Mouse (Mus musculus) frontal cortex, adult (tissue): Measurements from ENCODE around the gene Marveld1.

Experiments used
- ATAC-seq: cut with Nextera tagmentation; 2 replicates; pipeline ENCODE4 v1.9.2; 2017; ENCODE audit warnings: mild to moderate bottlenecking, moderate library complexity, mixed read lengths; ENCODE audit not compliant: low TSS enrichment

Gene Marveld1

DNA sequence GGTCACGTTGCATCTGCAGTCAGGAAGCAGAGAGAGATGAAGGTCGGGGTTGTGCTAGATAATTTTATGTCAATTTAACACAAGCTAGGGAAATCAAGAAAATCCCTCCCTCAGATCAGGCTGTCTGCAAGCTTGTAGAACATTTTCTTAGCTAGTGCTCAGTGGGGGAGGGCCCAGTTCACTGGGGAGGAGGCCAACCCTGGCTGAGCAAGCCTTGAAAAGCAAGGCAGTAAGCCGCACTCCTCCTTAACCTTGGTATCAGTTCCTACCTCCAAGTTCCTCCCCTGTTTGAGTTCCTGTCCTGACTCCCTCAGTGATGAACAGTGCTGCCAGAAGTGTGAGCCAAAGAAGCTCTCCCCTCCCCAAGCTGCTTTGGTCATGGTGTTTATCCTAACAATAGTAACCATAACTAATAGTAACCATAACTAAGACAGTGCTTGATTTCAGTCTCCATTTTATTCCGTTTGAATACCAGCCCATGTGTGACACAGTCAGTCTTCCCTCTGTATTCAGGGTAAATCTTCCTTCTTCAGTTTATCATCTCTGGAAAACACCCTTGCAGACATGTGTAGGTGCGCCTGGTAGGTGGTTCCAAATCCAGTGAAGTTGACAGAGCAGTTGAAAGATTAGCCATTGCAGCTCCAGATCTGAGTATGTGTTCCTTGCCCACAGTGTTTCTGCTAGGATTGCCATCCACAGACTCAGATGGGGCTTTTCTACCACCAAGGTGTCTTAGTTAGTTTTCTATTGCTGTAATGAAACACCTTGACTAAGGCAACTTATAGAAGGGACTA, 7.3 kb upstream of the Marveld1 start:
- ATAC-seq = peak; percentile 73

DNA sequence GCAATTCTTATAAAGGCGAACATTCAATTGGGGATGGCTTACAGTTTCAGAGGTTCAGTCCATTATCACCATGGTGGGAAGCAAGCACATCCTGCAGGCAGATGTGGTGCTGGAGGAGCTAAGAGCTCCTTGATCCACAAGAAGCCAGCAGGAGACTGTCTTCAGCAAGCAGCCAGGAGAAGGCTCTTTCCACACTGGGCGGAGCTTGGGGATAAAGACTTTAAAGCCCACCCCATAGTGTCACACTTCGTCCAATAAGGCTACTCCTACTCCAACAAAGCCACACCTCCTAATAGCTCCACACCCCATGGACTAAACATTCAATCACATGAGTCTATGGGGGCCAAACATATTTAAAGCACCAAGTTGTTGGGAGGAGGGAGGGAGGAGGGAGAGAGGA, 5.2 kb upstream of the Marveld1 start:
- ATAC-seq = no peak

GRCm38 (mm10) chr19:42142757-42143156, 4.4 kb upstream of the Marveld1 start:
- no peak for ATAC-seq

GRCm38 (mm10) chr19:42144067-42144466, 3.1 kb upstream of the Marveld1 start:
- ATAC-seq = no peak

- ATAC-seq = peak; percentile 24; the same call in 1 of the 2 replicates
These were observed 2.5 kb upstream of the Marveld1 start for GRCm38 (mm10) chr19:42144541-42145167.

DNA sequence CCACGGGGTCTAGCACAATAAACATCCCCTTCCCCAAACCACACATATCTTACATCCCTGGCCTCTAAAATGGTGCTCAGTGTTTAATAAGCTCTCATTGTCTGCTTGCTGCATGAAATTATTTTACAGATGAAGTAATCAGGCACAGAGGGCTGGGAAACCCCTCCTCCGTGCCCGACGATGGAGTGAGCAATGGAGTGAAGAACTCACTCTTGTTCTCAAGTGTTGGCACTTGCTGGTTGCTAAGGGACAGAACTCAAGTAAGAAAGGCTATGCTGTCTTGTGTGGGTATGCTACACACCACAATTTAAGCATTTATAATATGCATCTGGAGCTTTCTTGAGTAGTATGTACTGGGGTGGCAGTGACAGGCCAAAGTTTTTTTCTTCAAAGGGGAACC, 2.0 kb upstream of the Marveld1 start:
- ATAC-seq = no peak

- no peak for ATAC-seq
These were observed 1.5 kb upstream of the Marveld1 start for GRCm38 (mm10) chr19:42145731-42146130.

GRCm38 (mm10) chr19:42146276-42147010, 757 bp upstream of the Marveld1 start:
- no peak for ATAC-seq

- ATAC-seq = peak; percentile 50
These were observed 769 bp downstream of the Marveld1 start for GRCm38 (mm10) chr19:42147769-42148568.

DNA sequence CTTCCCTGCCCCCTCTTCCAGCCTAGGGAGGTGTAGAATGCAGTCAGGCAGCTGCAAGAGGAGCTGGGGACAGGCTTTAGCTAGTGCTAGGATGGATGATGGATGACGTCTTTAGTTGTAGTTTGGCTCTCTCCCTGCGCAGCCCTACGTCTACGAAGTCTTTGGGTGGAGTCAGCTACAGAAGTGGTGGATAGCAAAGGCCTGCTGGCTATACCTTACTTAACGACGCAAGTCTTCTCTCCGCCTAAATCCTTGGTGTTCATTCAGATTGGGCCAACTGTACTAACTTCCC, 1.3 kb downstream of the Marveld1 start:
- no peak; the same call in 1 of the 2 replicates for ATAC-seq

DNA sequence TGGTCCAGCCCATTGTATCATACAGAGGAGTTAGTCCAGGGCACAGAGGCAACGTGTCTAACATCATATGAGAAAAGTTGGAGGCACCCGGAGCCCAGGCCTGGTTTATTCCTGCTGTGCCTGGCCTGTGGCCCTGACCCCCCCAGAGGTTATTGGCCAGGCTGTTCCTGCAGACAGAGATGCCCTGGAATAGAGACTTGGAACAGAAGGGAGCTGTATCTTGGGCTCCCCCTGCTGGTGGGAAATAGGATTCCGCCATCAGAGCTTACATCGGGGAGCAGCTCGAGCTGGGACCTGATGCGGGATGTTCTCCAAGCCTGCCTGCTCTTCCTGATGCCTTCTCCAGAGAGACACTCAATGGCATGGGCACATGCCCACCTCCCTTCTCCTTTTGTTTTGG, 4.8 kb downstream of the Marveld1 start:
- ATAC-seq = peak; percentile 54

DNA sequence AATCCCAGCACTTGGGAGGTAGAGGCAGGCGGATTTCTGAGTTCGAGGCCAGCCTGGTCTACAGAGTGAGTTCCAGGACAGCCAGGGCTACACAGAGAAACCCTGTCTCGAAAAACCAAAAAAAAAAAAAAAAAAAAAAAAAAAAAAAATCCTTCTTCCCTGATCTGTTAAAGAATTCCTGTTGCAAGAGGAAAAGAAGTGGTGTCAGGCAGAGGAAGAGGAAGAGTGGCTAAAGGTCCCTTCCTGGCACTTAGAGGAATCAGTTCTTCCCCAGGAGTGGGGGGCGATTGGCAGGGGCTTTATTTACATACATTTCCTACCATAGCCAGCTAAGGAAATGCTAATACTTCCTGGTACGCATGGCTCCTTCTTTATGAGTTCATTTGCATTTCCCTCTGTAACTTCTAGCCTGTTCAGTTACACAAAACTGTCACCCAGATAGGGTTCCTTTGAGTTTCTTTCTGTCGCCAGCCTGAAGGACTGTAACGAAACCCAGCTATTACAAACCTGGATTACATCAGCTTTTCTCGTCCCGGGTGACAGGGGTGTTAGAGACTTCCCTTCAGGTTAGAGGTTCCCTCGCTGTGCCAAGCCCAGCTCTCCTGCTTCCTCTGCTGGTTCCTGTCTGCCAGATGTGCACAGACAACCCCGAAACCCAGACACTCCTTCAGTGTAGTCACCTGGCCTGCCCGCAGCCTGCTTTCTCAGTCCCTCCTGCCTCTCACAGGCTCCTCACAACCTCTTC, 10.5 kb downstream of the Marveld1 start:
- ATAC-seq = no peak

GRCm38 (mm10) chr19:42158246-42159017, 11.2 kb downstream of the Marveld1 start:
- no peak for ATAC-seq

DNA sequence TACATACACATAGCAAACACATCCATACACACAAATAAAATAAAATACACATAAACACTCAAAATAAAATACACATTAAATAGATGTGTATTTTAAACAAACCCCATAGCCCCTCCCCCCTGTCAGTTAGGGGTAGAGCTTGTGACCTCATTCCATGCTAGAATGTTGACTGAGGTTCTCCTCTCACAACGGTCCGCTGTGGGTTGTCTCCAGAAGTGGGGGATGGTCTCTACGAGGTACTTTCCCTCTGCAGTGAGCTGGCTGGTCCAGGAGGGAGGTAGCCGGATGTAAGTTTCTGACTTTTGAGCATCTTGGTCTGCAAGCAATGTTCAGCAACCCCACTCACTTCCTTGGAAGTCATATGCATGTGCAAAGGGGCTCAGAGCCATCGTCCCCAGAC, 16.6 kb downstream of the Marveld1 start, which contains the start of gene Zfyve27:
Gene Zfyve27, plus strand, starts transcription at position 188 of the 400 bp plus-strand sequence.
- ATAC-seq = no peak

- ATAC-seq = no peak
These were observed 17.0 kb downstream of the Marveld1 start for GRCm38 (mm10) chr19:42164188-42164587.

GRCm38 (mm10) chr19:42166130-42166529, 18.9 kb downstream of the Marveld1 start:
- ATAC-seq = peak; percentile 62

- ATAC-seq = no peak
These were observed 19.6 kb downstream of the Marveld1 start for GRCm38 (mm10) chr19:42166766-42167165.

DNA sequence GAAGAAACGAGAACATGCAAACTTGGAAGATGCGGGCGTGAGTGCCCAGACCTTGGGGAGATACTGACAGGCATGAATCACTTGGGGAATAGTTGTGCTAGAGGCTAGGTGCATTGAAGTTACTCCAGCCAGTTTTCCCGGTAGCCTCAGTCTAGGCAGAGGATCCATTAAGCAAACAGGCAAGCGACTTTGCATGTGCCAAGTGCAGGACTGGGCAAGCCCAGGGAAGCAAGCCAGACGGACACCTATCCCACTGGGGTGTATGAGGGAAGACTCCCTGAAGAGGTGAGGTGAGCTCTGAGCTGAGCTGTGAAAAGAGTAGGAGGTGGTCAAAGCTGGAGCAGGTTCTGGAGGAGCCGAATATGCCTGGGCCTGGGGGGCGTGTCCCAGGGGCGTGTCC, 20.3 kb downstream of the Marveld1 start:
- no peak for ATAC-seq

- no peak for ATAC-seq
These were observed 22.2 kb downstream of the Marveld1 start for GRCm38 (mm10) chr19:42169322-42169975.
